Mouse (Mus musculus) forebrain, postnatal 0 days (tissue): Measurements from ENCODE around the gene St13. TPM values are rescaled to one million over a fixed set of nuclear protein-coding genes. Genes with fewer than 3 reads are reported as not detected.

Experiments
- ATAC-seq: fragments of 200-750 bp; cut with Nextera tagmentation; 2 replicates; pipeline ENCODE4 v1.8.0; 2017; ENCODE audit warnings: mild to moderate bottlenecking, moderate library complexity
- DNase-seq: peaks from one replicate; pipeline ENCODE4 v3.0.0-alpha.2; 2015
- H3K27ac ChIP-seq: fragments of 300-500 bp; sonication (generic); 2 replicates; pipeline ENCODE4 v1.5.1; 2014; ENCODE audit warnings: low read depth, mild to moderate bottlenecking, antibody characterized with exemption, low read length, moderate library complexity, mixed read lengths
- H3K27me3 ChIP-seq: fragments of 300-500 bp; sonication (generic); 2 replicates; pipeline ENCODE4 v1.6.1; 2014; ENCODE audit warnings: mild to moderate bottlenecking, low read length, mixed read lengths; ENCODE audit not compliant: insufficient read depth
- H3K36me3 ChIP-seq: fragments of 300-500 bp; sonication (generic); 2 replicates; pipeline ENCODE4 v1.6.1; 2014; ENCODE audit warnings: mild to moderate bottlenecking, moderate library complexity; ENCODE audit not compliant: insufficient read depth
- H3K4me1 ChIP-seq: fragments of 300-500 bp; sonication (generic); 2 replicates; pipeline ENCODE4 v1.6.1; 2014; ENCODE audit warnings: antibody characterized with exemption; ENCODE audit not compliant: insufficient read depth
- H3K4me2 ChIP-seq: fragments of 300-500 bp; sonication (generic); 2 replicates; pipeline ENCODE4 v1.6.1; 2014; ENCODE audit warnings: low read depth, mild to moderate bottlenecking, moderate library complexity
- H3K4me3 ChIP-seq: fragments of 300-500 bp; sonication (generic); 2 replicates; pipeline ENCODE4 v1.5.1; 2014; ENCODE audit warnings: low read depth, low read length, mixed read lengths
- H3K9ac ChIP-seq: fragments of 300-500 bp; sonication (generic); 2 replicates; pipeline ENCODE4 v1.6.1; 2014; ENCODE audit warnings: mild to moderate bottlenecking
- H3K9me3 ChIP-seq: fragments of 300-500 bp; sonication (generic); 2 replicates; pipeline ENCODE4 v1.6.1; 2016; ENCODE audit warnings: low read length
- CTCF ChIP-seq: sonication (generic); IDR thresholded peaks from 2 replicates; pipeline ENCODE4 v1.5.1; 2016; ENCODE audit warnings: antibody characterized with exemption, control low read depth, low read depth
- WGBS: fragments of 180-500 bp; shearing (Covaris S2); extraction: QIAGEN DNeasy Blood & Tissue Kit; methylation state at CpG from one replicate; pipeline ENCODE4 v1.1.7; 2014; 5-methylcytosine and 5-hydroxymethylcytosine counted together
- polyA plus RNA-seq: library from polyadenylated mRNA; unstranded; fragments of >200 nt; fragmentation: Nextera tagmentation; extraction: Ambion mirVana; gene quantifications from 2 replicates; pipeline ENCODE4 v1.2.1, GENCODE M21; 2015
- total RNA-seq: library from RNA; depleted of rRNA; stranded (reverse); fragments of >200 nt; gene quantifications from 2 replicates; pipeline ENCODE4 v1.2.3, GENCODE M21; 2014

The St13 gene
- total and polyA plus RNA-seq, 2 experiments from 2014 or later: 140 to 223 TPM

GRCm38 (mm10) chr15:81368601-81369000 lies 31.3 kb downstream of the St13 start:
- Histone ChIP-seq H3K27me3 (no peaks in the 10 kb centered on the region), H3K4me2 (no peak overlapping the region), H3K27ac (no peak overlapping the region), H3K9me3 (no peaks in the 10 kb centered on the region), H3K4me1 (no peaks in the 10 kb centered on the region), H3K36me3 (peaks cover 78% of the 10 kb centered on the region), H3K4me3 (no peak overlapping the region), H3K9ac (no peak overlapping the region)
- no peak for TF ChIP-seq CTCF
- WGBS: 98% methylated on average over 1 of the region's 1 CpGs
- DNase-seq (no peak), ATAC-seq (no peak)

- peaks cover 71% of the 10 kb centered on the region for H3K36me3 ChIP-seq
- H3K9me3 ChIP-seq: no peaks in the 10 kb centered on the region
- DNase-seq: no peak
- TF ChIP-seq CTCF: no peak
- no peak overlapping the region for H3K4me3 ChIP-seq
- ATAC-seq: no peak
- no peaks in the 10 kb centered on the region for H3K27me3 ChIP-seq
- H3K4me2 ChIP-seq: no peak overlapping the region
- H3K27ac ChIP-seq: no peak overlapping the region
- H3K4me1 ChIP-seq: no peaks in the 10 kb centered on the region
- H3K9ac ChIP-seq: no peak overlapping the region
- WGBS: 78% methylated on average over 4 of the region's 4 CpGs
These were observed 33.6 kb downstream of the St13 start for GRCm38 (mm10) chr15:81366241-81366640.

GRCm38 (mm10) chr15:81365246-81365645 lies 34.6 kb downstream of the St13 start:
- DNase-seq: no peak
- H3K4me2 ChIP-seq: no peak overlapping the region
- no peaks in the 10 kb centered on the region for H3K9me3 ChIP-seq
- ATAC-seq: no peak
- 92% methylated on average over 8 of the region's 8 CpGs for WGBS
- no peaks in the 10 kb centered on the region for H3K27me3 ChIP-seq
- H3K4me3 ChIP-seq: no peak overlapping the region
- no peaks in the 10 kb centered on the region for H3K4me1 ChIP-seq
- no peak for TF ChIP-seq CTCF
- H3K36me3 ChIP-seq: peaks cover 62% of the 10 kb centered on the region
- H3K9ac ChIP-seq: no peak overlapping the region
- H3K27ac ChIP-seq: no peak overlapping the region

- Histone ChIP-seq H3K27ac (no peak overlapping the region), H3K4me3 (no peak overlapping the region), H3K9ac (no peak overlapping the region), H3K9me3 (no peaks in the 10 kb centered on the region), H3K4me2 (no peak overlapping the region), H3K36me3 (peaks cover 53% of the 10 kb centered on the region), H3K4me1 (0 out of 2 replicates have a peak, but pooled peaks cover 8% of the 10 kb centered on the region), H3K27me3 (no peaks in the 10 kb centered on the region)
- no peak for TF ChIP-seq CTCF
- WGBS: 96% methylated on average over 1 of the region's 1 CpGs
- DNase-seq (no peak), ATAC-seq (no peak)
These were observed 35.6 kb downstream of the St13 start for GRCm38 (mm10) chr15:81364271-81364670.

GRCm38 (mm10) chr15:81362501-81362900 lies 37.4 kb downstream of the St13 start:
- Histone ChIP-seq H3K27ac (no peak overlapping the region), H3K9me3 (no peaks in the 10 kb centered on the region), H3K27me3 (no peaks in the 10 kb centered on the region), H3K4me3 (no peak overlapping the region), H3K36me3 (peaks cover 40% of the 10 kb centered on the region), H3K4me2 (no peak overlapping the region), H3K9ac (no peak overlapping the region), H3K4me1 (0 out of 2 replicates have a peak, but pooled peaks cover 12% of the 10 kb centered on the region)
- no peak for ATAC-seq
- no peak for DNase-seq
- 82% methylated on average over 1 of the region's 1 CpGs for WGBS
- TF ChIP-seq CTCF: no peak

GRCm38 (mm10) chr15:81361417-81362015 lies 38.4 kb downstream of the St13 start:
- Histone ChIP-seq H3K4me1 (0 out of 2 replicates have a peak, but pooled peaks cover 12% of the 10 kb centered on the region), H3K9ac (no peak overlapping the region), H3K27me3 (no peaks in the 10 kb centered on the region), H3K4me2 (peak overlapping the region; percentile 81), H3K27ac (no peak overlapping the region), H3K4me3 (no peak overlapping the region), H3K9me3 (no peaks in the 10 kb centered on the region), H3K36me3 (peaks cover 31% of the 10 kb centered on the region)
- no peak for TF ChIP-seq CTCF
- no peak for ATAC-seq
- no peak for DNase-seq
- 45% methylated on average over 10 of the region's 10 CpGs for WGBS

GRCm38 (mm10) chr15:81361022-81361404 lies 38.9 kb downstream of the St13 start:
- ATAC-seq: peak; percentile 40
- peak overlapping the region; percentile 54 for H3K27ac ChIP-seq
- H3K9me3 ChIP-seq: no peaks in the 10 kb centered on the region
- DNase-seq: no peak
- H3K4me2 ChIP-seq: peak overlapping the region; percentile 81
- peak overlapping the region; percentile 48; the same call in 1 of the 2 replicates for H3K9ac ChIP-seq
- 0 out of 2 replicates have a peak, but pooled peaks cover 12% of the 10 kb centered on the region for H3K4me1 ChIP-seq
- no peaks in the 10 kb centered on the region for H3K27me3 ChIP-seq
- TF ChIP-seq CTCF: no peak
- H3K36me3 ChIP-seq: peaks cover 26% of the 10 kb centered on the region
- peak overlapping the region; percentile 50 for H3K4me3 ChIP-seq
- 44% methylated on average over 6 of the region's 6 CpGs for WGBS
